ENCODE assay signal across 8 mouse cellular contexts in the genomic region with DNA sequence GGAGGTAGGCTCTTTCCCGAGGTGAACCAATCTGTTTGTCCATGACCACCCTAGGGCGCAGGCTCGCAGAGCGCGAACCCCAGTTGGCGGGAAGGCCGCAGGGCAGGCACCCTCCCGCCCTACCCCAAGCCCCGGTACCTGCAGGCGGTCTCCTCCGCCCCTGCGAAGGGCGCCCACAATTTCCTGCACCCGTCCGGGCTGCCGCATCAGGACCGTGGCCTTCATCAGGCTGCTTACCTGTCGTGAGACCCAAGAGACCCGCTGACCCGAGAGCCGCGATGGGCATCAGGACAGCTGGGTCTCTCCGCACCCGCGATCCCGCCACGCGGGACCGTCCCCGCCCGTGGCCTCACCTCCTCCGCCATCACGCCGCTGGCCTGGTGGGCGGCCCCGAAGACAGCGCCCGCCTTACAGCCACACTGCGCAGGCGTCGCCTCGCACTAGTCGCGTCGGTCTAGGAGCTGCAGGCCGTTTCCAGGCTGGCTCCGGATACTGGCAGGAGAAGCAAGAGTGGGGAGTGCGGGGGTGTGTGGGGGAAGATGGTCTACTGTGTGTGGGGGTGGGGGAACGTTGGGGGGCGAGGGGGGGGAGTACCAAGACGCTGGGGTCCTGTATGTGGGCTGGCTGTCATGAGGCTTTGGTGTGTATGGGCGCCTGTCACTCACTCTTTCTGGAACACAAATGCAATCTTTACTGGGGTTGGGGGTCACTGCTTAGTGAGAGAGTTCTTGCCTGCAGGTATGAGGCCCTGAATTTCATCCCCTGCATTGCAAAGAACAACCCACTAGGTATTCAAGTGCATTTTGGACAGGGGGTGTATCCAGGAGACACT. TPM values are rescaled to one million over a fixed set of nuclear protein-coding genes. Genes with fewer than 3 reads are reported as not detected.
A peak's percentile ranks its signal among the peaks of the same experiment; 100 is the strongest.
DNase-seq lines count a peak whose midpoint lies in the region; ATAC-seq lines count a peak whose summit lies in the region.

No protein-coding gene starts in this region.

- peaks cover 39% of the 10 kb centered on the region for H3K36me3 ChIP-seq in embryonic facial prominence, embryonic 10.5 days (replicated peaks)
- 0 out of 2 replicates have a peak, but pooled peaks cover 2% of the 10 kb centered on the region for H3K36me3 ChIP-seq in midbrain, embryonic 11.5 days (ENCODE audit: control insufficient read depth, insufficient read depth, low read length)

- peaks cover 24% of the 10 kb centered on the region for H3K4me1 ChIP-seq in embryonic facial prominence, embryonic 10.5 days
- peaks cover 7% of the 10 kb centered on the region for H3K4me1 ChIP-seq in midbrain, embryonic 11.5 days (ENCODE audit: control insufficient read depth, insufficient read depth, low read length)

- H3K9me3 ChIP-seq in embryonic facial prominence, embryonic 10.5 days = no peaks in the 10 kb centered on the region
- no peaks in the 10 kb centered on the region for H3K9me3 ChIP-seq in midbrain, embryonic 11.5 days (ENCODE audit: control insufficient read depth, low read length)

- H3K27me3 ChIP-seq in embryonic facial prominence, embryonic 10.5 days (replicated peaks; ENCODE audit: low read depth, poor library complexity, severe bottlenecking) = no peaks in the 10 kb centered on the region
- no peaks in the 10 kb centered on the region for H3K27me3 ChIP-seq in midbrain, embryonic 11.5 days (ENCODE audit: control insufficient read depth, insufficient read depth, low read length)

- peak overlapping the region; percentile 64 for H3K4me2 ChIP-seq in midbrain, embryonic 11.5 days

- peak overlapping the region; percentile 79 for H3K4me3 ChIP-seq in embryonic facial prominence, embryonic 10.5 days
- H3K4me3 ChIP-seq in midbrain, embryonic 11.5 days (ENCODE audit: low read depth, low read length) = peak overlapping the region; percentile 57

- intact Hi-C loops in left cerebral cortex, postnatal 4 days (cut with DNase I) = no loop called here

- ATAC-seq in granulocyte monocyte progenitor cell, adult 5-6 weeks (replicated peaks; ENCODE audit: poor library complexity, severe bottlenecking) = peak; percentile 95
- ATAC-seq in midbrain, embryonic 11.5 days (ENCODE audit: low FRiP score) = peak; percentile 92

- 2% methylated on average over 52 of the region's 52 CpGs for WGBS in embryonic facial prominence, embryonic 10.5 days
- 1% methylated on average over 50 of the region's 52 CpGs for WGBS in midbrain, embryonic 11.5 days

- H3K9ac ChIP-seq in midbrain, embryonic 11.5 days (ENCODE audit: low read length) = peak overlapping the region; percentile 83

- peak; percentile 94 for DNase-seq in adrenal gland, postnatal 14 days
- DNase-seq in embryonic facial prominence, embryonic 10.5 days (ENCODE audit: low spot score) = peak; percentile 87
- peak; percentile 75 for DNase-seq in kidney, adult 11 months
- peak; percentile 82 for DNase-seq in left cerebral cortex, postnatal 4 days
- peak; percentile 97 for DNase-seq in midbrain, embryonic 11.5 days (ENCODE audit: low spot score, missing footprints)
- peak; percentile 85 for DNase-seq in right cerebral cortex, postnatal 4 days
- DNase-seq in yolk sac, embryonic 10.5 days (ENCODE audit: low spot score) = peak; percentile 76

- peak overlapping the region; percentile 94 for H3K27ac ChIP-seq in embryonic facial prominence, embryonic 10.5 days (replicated peaks)
- H3K27ac ChIP-seq in midbrain, embryonic 11.5 days (ENCODE audit: low read depth, low read length) = no peak overlapping the region; the same call in 1 of the 2 replicates

RNA-seq across cellular contexts. Expression of gene Nt5c3b, which starts 0.7 kb away (rescaled TPM):
- total RNA-seq in adrenal gland, postnatal 14 days (2021) = 51.5 and 57.5 TPM in 2 replicates
- polyA plus RNA-seq in embryonic facial prominence, embryonic 10.5 days (2016; fragmentation: Nextera tagmentation; extraction: Ambion mirVana) = 150 and 156 TPM in 2 replicates
- 46.9 and 50.7 TPM in 2 replicates for total RNA-seq in granulocyte monocyte progenitor cell, adult 5-6 weeks (2014; fragmentation: Nextera tagmentation)
- total RNA-seq in granulocyte monocyte progenitor cell, adult 5-6 weeks (2017) = 23.3 and 31.3 TPM in 2 replicates
- total RNA-seq in left cerebral cortex, postnatal 4 days (2021) = 10 to 100 TPM; 85.5 to 91.9 TPM
- polyA plus RNA-seq in midbrain, embryonic 11.5 days (2014; fragmentation: Nextera tagmentation; extraction: Ambion mirVana) = 88.9 and 91.6 TPM in 2 replicates

RNA-seq across cellular contexts. Expression of gene Klhl10, which starts 0.8 kb away (rescaled TPM):
- 0.94 and 1.5 TPM in 2 replicates for total RNA-seq in adrenal gland, postnatal 14 days (2021)
- 0.75 and 0.98 TPM in 2 replicates for polyA plus RNA-seq in embryonic facial prominence, embryonic 10.5 days (2016; fragmentation: Nextera tagmentation; extraction: Ambion mirVana)
- not detected in 2 replicates for total RNA-seq in granulocyte monocyte progenitor cell, adult 5-6 weeks (2014; fragmentation: Nextera tagmentation)
- not detected in 2 replicates for total RNA-seq in granulocyte monocyte progenitor cell, adult 5-6 weeks (2017)
- 1 to 10 TPM; 1.9 to 3.1 TPM for total RNA-seq in left cerebral cortex, postnatal 4 days (2021)
- polyA plus RNA-seq in midbrain, embryonic 11.5 days (2014; fragmentation: Nextera tagmentation; extraction: Ambion mirVana) = 0.44 and 0.61 TPM in 2 replicates

RNA-seq across cellular contexts. Expression of gene Fkbp10, which starts 25.4 kb away (rescaled TPM):
- 33.8 and 38.9 TPM in 2 replicates for total RNA-seq in adrenal gland, postnatal 14 days (2021)
- 61.4 and 67.0 TPM in 2 replicates for polyA plus RNA-seq in embryonic facial prominence, embryonic 10.5 days (2016; fragmentation: Nextera tagmentation; extraction: Ambion mirVana)
- total RNA-seq in granulocyte monocyte progenitor cell, adult 5-6 weeks (2014; fragmentation: Nextera tagmentation) = not detected in 2 replicates
- not detected in 2 replicates for total RNA-seq in granulocyte monocyte progenitor cell, adult 5-6 weeks (2017)
- 10 to 100 TPM; 13.7 to 15.0 TPM for total RNA-seq in left cerebral cortex, postnatal 4 days (2021)
- polyA plus RNA-seq in midbrain, embryonic 11.5 days (2014; fragmentation: Nextera tagmentation; extraction: Ambion mirVana) = 33.0 and 36.2 TPM in 2 replicates

RNA-seq across cellular contexts. Expression of gene P3h4, which starts 26.3 kb away (rescaled TPM):
- 25.8 and 26.7 TPM in 2 replicates for total RNA-seq in adrenal gland, postnatal 14 days (2021)
- 34.1 and 34.9 TPM in 2 replicates for polyA plus RNA-seq in embryonic facial prominence, embryonic 10.5 days (2016; fragmentation: Nextera tagmentation; extraction: Ambion mirVana)
- total RNA-seq in granulocyte monocyte progenitor cell, adult 5-6 weeks (2014; fragmentation: Nextera tagmentation) = not detected in 2 replicates
- 0.26 TPM in 1 of 2 replicates, not detected in the other for total RNA-seq in granulocyte monocyte progenitor cell, adult 5-6 weeks (2017)
- 1 to 10 TPM; 8.1 to 9.9 TPM for total RNA-seq in left cerebral cortex, postnatal 4 days (2021)
- polyA plus RNA-seq in midbrain, embryonic 11.5 days (2014; fragmentation: Nextera tagmentation; extraction: Ambion mirVana) = 19.3 and 19.7 TPM in 2 replicates

RNA-seq across cellular contexts. Expression of gene Klhl11, which starts 31.6 kb away (rescaled TPM):
- 42.9 and 44.2 TPM in 2 replicates for total RNA-seq in adrenal gland, postnatal 14 days (2021)
- polyA plus RNA-seq in embryonic facial prominence, embryonic 10.5 days (2016; fragmentation: Nextera tagmentation; extraction: Ambion mirVana) = 7.4 and 8.5 TPM in 2 replicates
- total RNA-seq in granulocyte monocyte progenitor cell, adult 5-6 weeks (2014; fragmentation: Nextera tagmentation) = 7.0 and 10.1 TPM in 2 replicates
- total RNA-seq in granulocyte monocyte progenitor cell, adult 5-6 weeks (2017) = 16.7 and 21.3 TPM in 2 replicates
- 10 to 100 TPM; 50.7 to 54.1 TPM for total RNA-seq in left cerebral cortex, postnatal 4 days (2021)
- polyA plus RNA-seq in midbrain, embryonic 11.5 days (2014; fragmentation: Nextera tagmentation; extraction: Ambion mirVana) = 13.8 and 14.0 TPM in 2 replicates

Comparison
In these comparisons a context has a peak if more than half of its experiments do, and no peak if none do; other contexts are left out.
1. RNA of gene Fkbp10, which starts 25.4 kb away (total RNA-seq): 33.8 to 38.9 TPM in adrenal gland, postnatal 14 days and 13.7 to 15.0 TPM in left cerebral cortex, postnatal 4 days; not detected in granulocyte monocyte progenitor cell, adult 5-6 weeks; every median in the first group is over 10 times any median in the second.
2. Peak in every context shown above with its lines, with median percentiles within 50 percentile points of each other: DNase-seq.